Mouse (Mus musculus) testis, adult 2 months (tissue): ENCODE data around the gene Gm10320. TPM values are rescaled to one million over a fixed set of nuclear protein-coding genes. Genes with fewer than 3 reads are reported as not detected.

Experiments used
- H3K27ac ChIP-seq: fragments of 200-500 bp; 2 replicates; pipeline ENCODE4 v1.5.1; 2012; ENCODE audit warnings: low read depth, low read length; ENCODE audit not compliant: control insufficient read depth, insufficient read depth
- H3K27me3 ChIP-seq: fragments of 200-500 bp; 2 replicates; pipeline ENCODE4 v1.6.1; 2012; ENCODE audit warnings: mild to moderate bottlenecking, low read length, moderate library complexity; ENCODE audit not compliant: control insufficient read depth, insufficient read depth
- H3K36me3 ChIP-seq: fragments of 200-500 bp; 2 replicates; pipeline ENCODE4 v1.6.1; 2012; ENCODE audit warnings: mild to moderate bottlenecking, low read length; ENCODE audit not compliant: control insufficient read depth, insufficient read depth
- H3K4me1 ChIP-seq: fragments of 200-500 bp; 2 replicates; pipeline ENCODE4 v1.6.1; 2012; ENCODE audit warnings: low read length; ENCODE audit not compliant: control insufficient read depth, insufficient read depth
- H3K4me3 ChIP-seq: fragments of 200-500 bp; 2 replicates; pipeline ENCODE4 v1.5.1; 2012; ENCODE audit warnings: low read depth, mild to moderate bottlenecking, low read length, moderate library complexity, mixed read lengths; ENCODE audit not compliant: control insufficient read depth
- CTCF ChIP-seq: fragments of 200-500 bp; IDR thresholded peaks from 2 replicates; pipeline ENCODE4 v1.5.1; 2012; ENCODE audit warnings: low read depth, mild to moderate bottlenecking, inconsistent platforms, low read length, moderate library complexity; ENCODE audit not compliant: control insufficient read depth, insufficient read depth, insufficient replicate concordance
- POLR2A ChIP-seq: fragments of 200-500 bp; IDR thresholded peaks from 2 replicates; pipeline ENCODE4 v1.6.1; 2012; ENCODE audit warnings: low read depth, mild to moderate bottlenecking, inconsistent platforms, low read length, moderate library complexity; ENCODE audit not compliant: control insufficient read depth
- polyA plus RNA-seq: library from polyadenylated mRNA; depleted of rRNA; stranded (reverse); fragments of >200 nt; gene quantifications from 2 replicates; pipeline ENCODE4 v1.2.3, GENCODE M21; 2012

The Gm10320 gene
- polyA plus RNA-seq, 1 experiment: not detected

DNA sequence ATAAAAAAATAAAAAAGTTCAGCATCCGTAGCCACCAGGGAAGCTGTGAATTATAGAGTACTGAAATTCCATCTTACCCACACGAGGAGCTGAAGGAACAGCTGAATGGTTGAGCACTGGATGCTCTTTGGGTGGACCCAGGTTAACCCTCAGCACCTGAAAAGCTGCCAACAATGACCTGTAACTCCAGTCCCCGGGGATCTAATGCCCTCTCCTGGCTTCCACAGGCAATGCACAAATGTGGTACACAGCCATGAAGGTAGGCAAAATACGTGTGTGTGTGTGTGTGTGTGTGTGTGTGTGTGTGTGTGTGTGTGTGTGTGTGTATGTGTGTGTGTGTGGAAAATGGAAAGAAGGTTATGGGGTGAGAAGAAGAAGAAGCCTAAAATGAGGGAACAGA lies 30.3 kb downstream of the Gm10320 start:
- H3K27ac ChIP-seq: no peak overlapping the region
- no peaks in the 10 kb centered on the region for H3K36me3 ChIP-seq
- H3K4me1 ChIP-seq: no peaks in the 10 kb centered on the region
- no peak overlapping the region for H3K4me3 ChIP-seq
- H3K27me3 ChIP-seq: no peaks in the 10 kb centered on the region
- TF ChIP-seq POLR2A: no peak
- no peak for TF ChIP-seq CTCF

DNA sequence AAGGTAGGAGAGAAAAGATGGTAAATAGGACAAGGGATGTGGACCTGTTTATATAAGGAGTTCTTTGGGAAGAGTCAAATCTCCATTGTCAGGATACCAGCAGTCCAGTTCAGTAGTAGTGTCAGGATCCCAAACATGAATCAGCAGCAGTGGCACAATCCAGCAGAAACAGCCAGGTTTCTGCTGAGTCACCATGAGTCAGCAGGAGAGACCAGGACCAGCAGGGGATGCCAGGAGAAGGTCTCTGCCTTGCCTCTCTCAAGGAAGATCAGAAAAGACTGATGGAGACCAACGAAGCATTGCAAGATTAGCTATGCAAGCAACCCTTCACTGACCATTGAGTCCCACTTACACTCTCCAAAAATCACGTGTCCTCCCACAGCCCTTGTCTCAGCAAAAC lies 35.4 kb downstream of the Gm10320 start:
- H3K27me3 ChIP-seq: no peaks in the 10 kb centered on the region
- no peak overlapping the region for H3K4me3 ChIP-seq
- no peaks in the 10 kb centered on the region for H3K4me1 ChIP-seq
- H3K36me3 ChIP-seq: no peaks in the 10 kb centered on the region
- TF ChIP-seq POLR2A: no peak
- no peak overlapping the region for H3K27ac ChIP-seq

DNA sequence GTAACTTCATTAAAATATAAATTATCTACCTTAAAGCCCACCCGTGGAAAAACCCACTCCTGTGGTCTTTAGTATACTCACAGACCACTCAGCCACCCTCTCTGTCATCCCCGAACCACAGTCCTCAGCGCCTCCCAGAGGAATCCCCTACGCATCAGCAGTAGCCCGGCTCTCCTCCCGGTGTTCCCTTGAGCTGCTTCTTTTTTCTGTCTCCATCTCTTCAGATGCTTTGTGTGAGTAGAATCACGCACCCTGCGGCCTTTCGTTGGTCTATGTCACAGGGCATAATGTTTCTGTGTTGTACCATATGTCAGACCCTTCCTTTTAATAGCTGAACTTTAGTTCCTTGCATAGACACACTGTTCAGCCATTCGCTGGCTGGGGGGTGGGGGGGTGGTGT lies 36.2 kb downstream of the Gm10320 start:
- no peak overlapping the region for H3K27ac ChIP-seq
- no peak for TF ChIP-seq POLR2A
- TF ChIP-seq CTCF: no peak
- H3K27me3 ChIP-seq: no peaks in the 10 kb centered on the region
- H3K36me3 ChIP-seq: no peaks in the 10 kb centered on the region
- no peaks in the 10 kb centered on the region for H3K4me1 ChIP-seq
- H3K4me3 ChIP-seq: no peak overlapping the region

GRCm38 (mm10) chr13:98454224-98454967 lies 37.4 kb downstream of the Gm10320 start:
- TF ChIP-seq CTCF (no peak), POLR2A (no peak)
- H3K4me1 ChIP-seq: no peaks in the 10 kb centered on the region
- H3K27me3 ChIP-seq: no peaks in the 10 kb centered on the region
- H3K27ac ChIP-seq: no peak overlapping the region
- H3K4me3 ChIP-seq: no peak overlapping the region
- H3K36me3 ChIP-seq: no peaks in the 10 kb centered on the region

- TF ChIP-seq POLR2A (no peak), CTCF (no peak)
- no peaks in the 10 kb centered on the region for H3K4me1 ChIP-seq
- no peak overlapping the region for H3K4me3 ChIP-seq
- H3K36me3 ChIP-seq: no peaks in the 10 kb centered on the region
- no peaks in the 10 kb centered on the region for H3K27me3 ChIP-seq
- H3K27ac ChIP-seq: no peak overlapping the region
Measured at GRCm38 (mm10) chr13:98453146-98453545, 38.7 kb downstream of the Gm10320 start.

DNA sequence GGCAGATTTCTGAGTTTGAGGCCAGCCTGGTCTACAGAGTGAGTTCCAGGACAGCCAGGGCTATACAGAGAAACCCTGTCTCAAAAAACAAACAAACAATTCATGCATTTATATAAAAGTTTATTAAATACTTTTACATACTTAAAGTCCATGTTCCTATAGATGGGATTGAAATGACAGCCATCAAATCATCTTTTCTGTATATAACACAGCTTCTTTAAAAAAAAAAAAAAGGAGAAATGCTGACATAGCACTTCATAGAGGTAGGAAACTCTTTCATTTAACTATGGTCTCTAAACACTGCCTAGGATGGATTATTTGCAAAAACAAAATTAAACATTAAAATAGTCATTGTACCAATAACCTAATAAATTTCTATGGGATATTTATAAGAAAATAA lies 43.1 kb downstream of the Gm10320 start:
- Histone ChIP-seq H3K27ac (no peak overlapping the region), H3K27me3 (no peaks in the 10 kb centered on the region), H3K4me1 (no peaks in the 10 kb centered on the region), H3K4me3 (no peak overlapping the region), H3K36me3 (no peaks in the 10 kb centered on the region)
- TF ChIP-seq POLR2A: no peak
- TF ChIP-seq CTCF: no peak

DNA sequence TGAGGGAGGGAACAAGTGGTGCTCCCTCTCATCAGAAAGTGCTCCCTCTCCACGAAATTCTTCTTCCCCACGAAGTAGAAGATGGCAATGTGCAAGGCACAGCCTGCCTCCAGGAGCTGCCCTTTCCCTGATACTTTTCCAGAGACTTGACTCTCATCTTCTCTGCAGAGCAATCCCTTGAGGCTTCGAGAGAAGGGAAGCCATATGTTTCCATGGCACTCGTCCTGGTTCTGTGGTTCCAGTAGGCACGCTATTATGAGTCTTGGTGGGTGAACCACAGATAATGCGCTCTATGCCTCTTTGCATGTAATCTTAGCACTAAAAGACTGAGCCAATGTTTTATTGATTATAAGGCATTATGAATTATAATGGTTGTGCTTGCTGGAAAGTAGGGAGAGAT lies 44.1 kb downstream of the Gm10320 start:
- no peaks in the 10 kb centered on the region for H3K4me1 ChIP-seq
- H3K27ac ChIP-seq: no peak overlapping the region
- H3K27me3 ChIP-seq: no peaks in the 10 kb centered on the region
- H3K36me3 ChIP-seq: no peaks in the 10 kb centered on the region
- no peak for TF ChIP-seq POLR2A
- TF ChIP-seq CTCF: no peak
- H3K4me3 ChIP-seq: no peak overlapping the region
